Mouse (Mus musculus) T-cell, adult 2 months (primary cell): ENCODE measurements around the gene Hsd3b7.
A peak's percentile ranks its signal among the peaks of the same experiment; 100 is the strongest.
"Not testable (repeated sequence)": the region's sequence is repeated elsewhere in the genome, so short reads cannot be mapped to it uniquely, and the experiment has no call there.

Source experiments
- DNase-seq: peaks from one replicate; pipeline ENCODE4 v3.0.0; 2022; ENCODE audit warnings: low spot score

Hsd3b7 gene

GRCm38 (mm10) chr7:127800435-127801009 lies at the start of gene Hsd3b7:
Hsd3b7 (plus strand) TSS chr7:127800604.
- peak; percentile 72 for DNase-seq

DNA sequence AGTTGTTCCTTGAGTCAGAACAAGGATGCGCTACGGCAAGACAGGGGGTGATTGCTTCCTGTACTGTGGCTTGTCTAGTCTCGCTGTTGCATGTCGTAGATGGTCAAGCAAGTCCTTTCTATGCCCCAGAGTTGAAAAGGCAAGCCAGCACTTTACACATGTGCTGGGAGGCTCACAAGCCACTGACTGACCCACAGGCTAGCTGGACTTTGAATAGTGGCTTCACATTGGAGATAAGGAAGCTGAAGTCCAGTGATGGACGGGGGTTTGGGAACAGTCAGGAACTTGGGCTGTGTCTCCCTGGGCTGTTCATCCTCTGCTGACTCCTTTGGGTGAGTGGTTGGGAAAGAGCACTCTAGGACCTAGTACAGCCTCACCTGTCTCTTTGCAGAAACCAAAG lies 48.8 kb upstream of the Hsd3b7 start:
- DNase-seq = no peak

GRCm38 (mm10) chr7:127752069-127752468 lies 48.3 kb upstream of the Hsd3b7 start:
- DNase-seq = no peak

DNA sequence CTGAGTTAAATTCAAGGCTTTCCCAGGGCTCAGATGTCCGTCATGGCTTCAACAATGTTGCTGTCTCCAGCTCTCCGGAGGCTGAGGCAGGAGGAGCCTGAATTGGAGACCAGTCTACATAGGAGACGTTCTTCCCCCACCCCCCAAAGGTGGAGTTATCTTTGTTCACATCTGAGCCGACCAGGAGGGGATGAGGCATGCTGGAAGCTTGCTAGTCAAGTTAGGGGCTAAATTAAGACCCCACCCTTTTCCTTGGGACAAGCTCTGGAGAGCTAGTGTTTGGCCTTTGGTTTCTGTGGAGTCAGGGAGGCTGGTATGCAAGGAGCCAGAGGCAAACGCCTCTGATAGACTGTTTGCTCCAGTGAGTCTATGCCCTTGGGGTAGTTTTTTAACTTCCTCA lies 47.2 kb upstream of the Hsd3b7 start:
- DNase-seq = no peak

- no peak for DNase-seq
Observed at GRCm38 (mm10) chr7:127753741-127754140, 46.7 kb upstream of the Hsd3b7 start.

- DNase-seq = no peak
Observed at GRCm38 (mm10) chr7:127759716-127760115, 40.7 kb upstream of the Hsd3b7 start.

DNA sequence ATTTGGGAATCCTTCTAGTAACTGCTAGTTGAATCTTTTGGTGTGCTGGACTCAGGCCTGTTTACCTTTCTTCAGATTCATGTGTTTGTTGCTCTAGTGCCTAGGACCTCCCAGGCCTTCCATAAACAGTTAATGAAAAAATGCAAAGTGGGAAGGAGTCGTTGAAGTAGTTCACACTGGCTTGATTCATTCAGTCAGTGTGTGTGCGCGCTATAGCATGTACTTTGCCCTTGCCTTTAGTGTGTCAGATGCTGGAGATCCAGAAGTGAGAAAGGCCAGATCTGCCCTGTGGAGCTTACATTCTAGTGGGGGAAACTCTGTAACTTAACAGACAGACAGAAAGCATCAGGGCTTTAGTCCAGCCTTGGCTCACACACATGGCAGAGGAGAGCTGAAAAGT lies 39.9 kb upstream of the Hsd3b7 start:
- DNase-seq = no peak

GRCm38 (mm10) chr7:127761026-127761425 lies 39.4 kb upstream of the Hsd3b7 start:
- DNase-seq = peak; percentile 42

- DNase-seq = no peak
Observed at GRCm38 (mm10) chr7:127763642-127764041, 36.8 kb upstream of the Hsd3b7 start.

DNA sequence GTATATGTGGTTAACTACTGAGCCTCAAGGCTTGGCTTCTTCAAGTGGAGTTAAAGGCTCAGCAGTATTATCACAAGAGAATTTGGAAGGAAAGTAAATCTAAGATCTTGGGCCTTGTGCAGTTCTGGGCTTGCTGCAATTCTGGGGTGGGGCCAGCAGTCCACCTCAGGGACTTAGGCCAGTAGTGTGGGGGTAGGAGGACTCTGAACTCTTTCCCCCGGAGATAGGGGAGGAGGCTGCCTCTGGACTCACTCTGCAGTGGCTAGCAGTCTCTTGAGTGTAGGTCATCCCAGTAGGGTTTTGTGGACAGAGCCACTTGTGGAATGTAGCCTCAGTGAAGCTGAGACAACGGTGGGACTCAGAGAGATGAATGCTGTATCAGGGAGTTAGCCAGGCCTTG lies 34.6 kb upstream of the Hsd3b7 start:
- DNase-seq = no peak

- DNase-seq = no peak
Observed at GRCm38 (mm10) chr7:127766851-127767609, 33.4 kb upstream of the Hsd3b7 start.

GRCm38 (mm10) chr7:127767671-127768345 lies 32.6 kb upstream of the Hsd3b7 start:
- no peak for DNase-seq

GRCm38 (mm10) chr7:127768346-127768996 lies 31.9 kb upstream of the Hsd3b7 start:
- DNase-seq = no peak

DNA sequence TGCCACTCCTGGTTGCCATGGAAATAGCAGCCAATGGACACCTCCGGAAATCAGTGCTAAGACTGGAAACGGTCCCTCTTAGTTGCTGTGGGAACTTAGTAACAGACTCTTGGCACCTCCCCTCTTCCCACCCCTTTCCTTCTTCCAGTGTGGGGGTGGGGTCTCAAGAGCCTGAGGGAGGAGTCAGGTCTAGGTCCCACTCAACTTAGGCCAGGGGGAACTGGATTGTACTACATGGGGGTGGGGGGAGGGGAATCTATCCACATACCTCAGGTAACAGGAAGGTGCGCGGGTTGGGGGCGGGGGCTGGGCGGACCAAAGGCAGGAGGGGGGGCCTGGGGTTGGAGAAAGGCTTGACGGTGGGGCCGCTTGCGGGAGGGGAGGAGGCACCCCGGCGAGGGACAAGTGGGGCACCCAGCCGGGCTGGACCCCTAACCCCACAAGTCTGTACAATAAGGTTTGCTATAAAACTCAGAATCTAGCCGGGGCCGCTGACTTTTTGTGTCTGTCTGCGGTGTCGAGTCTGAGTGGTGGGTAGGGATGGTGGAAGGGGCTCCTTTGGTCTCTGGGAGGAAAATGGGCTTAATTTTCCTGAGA lies 31.3 kb upstream of the Hsd3b7 start:
- DNase-seq = peak; percentile 61

DNA sequence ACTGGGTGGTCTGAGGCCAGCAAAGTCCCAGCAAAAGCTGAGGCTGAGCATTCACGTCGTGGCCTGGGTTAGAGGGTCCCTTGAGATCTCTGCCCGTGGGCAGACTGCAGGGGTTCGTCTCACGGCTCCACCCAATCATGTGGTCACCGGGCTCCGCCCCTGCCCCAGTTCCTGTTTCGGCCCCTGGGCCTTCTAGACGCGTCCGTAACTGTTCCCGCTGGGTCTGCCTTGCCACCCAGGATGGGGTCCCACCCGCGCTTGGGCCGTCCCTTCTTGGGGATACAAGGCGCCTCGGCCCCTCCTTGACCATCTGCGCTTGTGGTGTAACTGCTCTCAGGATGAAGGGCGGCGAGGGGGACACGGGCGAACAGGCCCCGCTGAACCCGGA lies 30.8 kb upstream of the Hsd3b7 start, which contains the start of gene Orai3:
Gene Orai3 (plus strand): TSS at position 165 of the 388 bp plus-strand sequence.
- DNase-seq = peak; percentile 47

- no peak for DNase-seq
Observed at GRCm38 (mm10) chr7:127770039-127770905, 30.1 kb upstream of the Hsd3b7 start.

DNA sequence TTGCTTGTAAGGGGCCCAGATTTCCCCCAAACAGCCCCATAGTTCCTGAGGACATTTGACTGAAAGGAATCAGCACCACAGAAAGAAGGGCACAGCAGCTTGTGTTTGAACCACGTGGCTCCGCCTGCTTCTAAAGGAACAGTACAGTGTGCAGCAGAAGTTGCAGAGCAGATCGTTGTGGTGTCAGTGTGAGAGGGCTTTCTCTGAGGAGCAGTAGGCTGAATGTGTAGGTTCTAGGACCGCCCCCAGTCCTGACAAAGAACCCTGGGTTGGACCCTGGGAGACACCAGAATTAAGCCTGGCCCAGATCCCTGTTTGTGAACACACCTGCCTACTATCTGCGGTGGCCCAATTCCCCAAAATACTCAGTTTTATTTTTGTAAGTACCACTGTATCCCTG lies 29.1 kb upstream of the Hsd3b7 start:
- no peak for DNase-seq

GRCm38 (mm10) chr7:127772080-127772479 lies 28.3 kb upstream of the Hsd3b7 start:
- no peak for DNase-seq

GRCm38 (mm10) chr7:127772557-127772956 lies 27.8 kb upstream of the Hsd3b7 start:
- no peak for DNase-seq

DNA sequence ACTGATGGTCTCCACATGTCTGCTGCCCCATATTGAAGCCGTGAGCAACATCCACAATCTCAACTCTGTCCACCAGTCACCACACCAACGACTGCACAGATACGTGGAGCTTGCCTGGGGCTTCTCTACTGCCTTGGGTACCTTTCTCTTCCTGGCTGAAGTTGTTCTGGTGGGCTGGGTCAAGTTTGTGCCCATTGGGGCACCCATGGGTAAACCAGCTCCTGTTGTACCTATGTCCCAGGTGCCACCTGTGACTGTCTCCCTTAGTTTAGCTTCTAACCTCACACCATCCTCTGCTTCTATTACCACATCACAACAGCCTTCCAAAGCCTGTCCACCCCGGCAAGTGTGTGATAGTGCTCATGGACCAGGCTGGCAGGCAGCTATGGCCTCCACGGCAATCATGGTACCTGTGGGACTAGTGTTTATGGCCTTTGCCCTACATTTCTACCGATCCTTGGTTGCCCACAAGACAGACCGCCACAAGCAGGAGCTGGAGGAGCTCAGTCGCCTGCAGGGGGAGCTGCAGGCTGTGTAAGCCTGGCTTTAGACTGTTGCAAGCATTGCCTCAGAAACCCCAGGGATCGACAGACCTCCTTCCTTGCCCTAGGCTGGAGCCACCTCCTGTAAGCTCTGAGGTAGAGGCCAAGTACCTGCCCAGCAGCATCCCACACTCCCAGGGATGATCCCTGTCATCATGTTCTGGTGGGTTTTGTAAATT lies 26.6 kb upstream of the Hsd3b7 start:
- peak; percentile 80 for DNase-seq

DNA sequence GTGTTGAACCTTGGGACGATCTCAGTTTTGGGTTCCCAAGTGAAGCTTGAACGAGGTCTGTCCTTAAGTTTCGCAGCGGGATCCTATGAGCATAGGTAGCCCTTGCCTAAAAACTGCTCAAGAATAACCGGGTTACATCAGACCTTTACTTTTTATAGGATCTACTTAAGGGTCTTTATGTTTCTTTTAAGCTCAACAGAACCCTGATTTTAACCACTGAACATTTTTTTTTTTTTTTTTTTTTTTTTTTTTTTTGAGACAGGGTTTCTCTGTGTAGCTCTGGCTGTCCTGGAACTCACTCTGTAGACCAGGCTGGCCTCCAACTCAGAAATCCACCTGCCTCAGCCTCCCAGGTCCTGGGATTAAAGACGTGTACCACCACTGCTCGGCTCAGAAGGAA lies 24.6 kb upstream of the Hsd3b7 start:
- not testable (repeated sequence) for DNase-seq
